Mouse (Mus musculus) splenic B cell, adult 2 months (primary cell): Measurements from ENCODE around the gene AW822073.

Experiments used
- DNase-seq: peaks from one replicate; pipeline ENCODE4 v3.0.0-alpha.2; 2011; ENCODE audit warnings: low read depth, low spot score
- H3K27me3 ChIP-seq: 2 replicates; pipeline ENCODE4 v1.6.1; 2012; ENCODE audit warnings: mild to moderate bottlenecking, low read length, moderate library complexity, mixed read lengths; ENCODE audit not compliant: control insufficient read depth, poor library complexity, insufficient read depth, severe bottlenecking
- H3K36me3 ChIP-seq: 2 replicates; pipeline ENCODE4 v1.6.1; 2012; ENCODE audit warnings: mild to moderate bottlenecking, low read length, moderate library complexity, mixed read lengths; ENCODE audit not compliant: control insufficient read depth, poor library complexity, insufficient read depth, severe bottlenecking

AW822073 gene

GRCm38 (mm10) chr10:58209710-58210467 is 14.8 kb downstream of the AW822073 start:
- no peaks in the 10 kb centered on the region for H3K27me3 ChIP-seq
- DNase-seq = no peak
- H3K36me3 ChIP-seq = no peaks in the 10 kb centered on the region

- no peaks in the 10 kb centered on the region for H3K27me3 ChIP-seq
- no peak for DNase-seq
- no peaks in the 10 kb centered on the region for H3K36me3 ChIP-seq
These were observed 17.9 kb downstream of the AW822073 start for GRCm38 (mm10) chr10:58206639-58207404.

GRCm38 (mm10) chr10:58205986-58206385 is 18.7 kb downstream of the AW822073 start:
- no peak for DNase-seq

More at GRCm38 (mm10) chr10:58205986-58206385, 18.7 kb downstream of the AW822073 start:
- no peaks in the 10 kb centered on the region for H3K27me3 ChIP-seq
- no peaks in the 10 kb centered on the region for H3K36me3 ChIP-seq
